Mouse (Mus musculus): Measurements from ENCODE around the gene Bcat1. TPM values are rescaled to one million over a fixed set of nuclear protein-coding genes. Genes with fewer than 3 reads are reported as not detected.

Gene Bcat1
- polyA plus RNA-seq, 1 experiment from 2014 or later: 110 TPM

DNA sequence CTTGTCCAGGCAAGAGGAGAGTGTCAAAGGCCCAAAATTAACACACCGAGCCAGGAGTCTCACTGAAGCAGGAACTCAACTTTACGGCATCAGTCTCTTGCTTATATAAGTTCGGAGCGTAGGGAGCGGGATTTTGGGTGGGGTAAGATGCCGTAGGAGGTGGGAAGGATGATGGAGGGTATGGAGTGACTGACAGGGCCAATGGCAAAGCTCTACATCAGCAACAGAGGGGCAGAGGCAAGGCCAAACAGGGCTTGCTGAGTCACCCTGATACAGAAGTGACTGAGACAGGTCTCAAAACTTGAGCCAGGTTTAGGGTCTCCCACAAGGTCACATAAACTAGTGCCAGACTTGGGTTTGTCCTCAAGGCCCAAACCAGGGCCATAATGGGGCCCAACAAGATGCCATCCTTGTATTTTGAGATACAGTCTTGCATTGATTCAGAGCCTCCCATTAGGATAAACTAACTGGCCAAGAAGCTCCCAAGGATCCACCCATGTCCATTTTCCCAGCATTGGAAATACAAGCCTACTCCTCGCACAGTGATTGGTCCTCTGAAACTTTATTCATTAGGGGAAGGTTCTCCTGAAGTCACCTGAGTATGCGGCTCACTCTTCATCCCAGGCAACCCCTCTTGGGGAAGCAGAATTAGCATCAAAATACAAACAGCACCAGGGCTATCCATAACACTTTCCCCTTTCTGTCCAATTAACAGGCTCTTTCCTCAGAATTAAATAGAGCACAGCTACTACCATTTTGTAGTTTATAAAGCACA is 8.5 kb upstream of the Bcat1 start:
- H3K4me1 ChIP-seq (ENCODE audit: control insufficient read depth, insufficient read depth, low read depth, low read length): no peaks in the 10 kb centered on the region
- no peak overlapping the region for H3K9ac ChIP-seq (ENCODE audit: low read depth, low read length)
- no peaks in the 10 kb centered on the region for H3K9me3 ChIP-seq (ENCODE audit: control insufficient read depth, low read length)
- WGBS: 92% methylated on average over 8 of the region's 8 CpGs
- no peak for ATAC-seq
- H3K27ac ChIP-seq (ENCODE audit: low read depth, low read length): no peak overlapping the region
- no peak overlapping the region for H3K4me2 ChIP-seq (ENCODE audit: low read length)
- H3K36me3 ChIP-seq (ENCODE audit: control insufficient read depth, insufficient read depth, low read length): no peaks in the 10 kb centered on the region
- no peak overlapping the region for H3K4me3 ChIP-seq (ENCODE audit: low read length)
- H3K27me3 ChIP-seq (replicated peaks; ENCODE audit: control insufficient read depth, insufficient read depth, low read length): no peaks in the 10 kb centered on the region

DNA sequence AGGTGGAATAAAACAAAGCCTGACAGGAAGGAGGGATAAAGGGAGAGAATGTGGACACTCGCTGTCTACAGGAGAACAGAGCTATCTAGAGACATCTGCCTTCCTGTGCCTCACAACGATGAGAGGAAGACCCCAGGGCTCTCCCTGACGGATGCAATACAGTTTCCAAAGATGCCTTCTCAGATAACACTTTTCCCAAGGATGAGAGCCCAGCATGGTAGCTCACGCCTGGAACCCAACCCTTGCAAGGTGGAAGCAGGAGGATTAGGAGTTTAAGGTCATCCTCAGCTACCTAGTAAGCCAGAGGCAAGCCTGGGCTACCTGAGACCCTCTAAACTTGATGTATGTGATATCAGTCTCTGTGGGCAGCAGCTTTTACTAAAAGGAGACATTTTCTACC is 5.7 kb upstream of the Bcat1 start:
- Histone ChIP-seq H3K36me3 (ENCODE audit: control insufficient read depth, insufficient read depth, low read length) (no peaks in the 10 kb centered on the region), H3K4me3 (ENCODE audit: low read length) (no peak overlapping the region), H3K4me2 (ENCODE audit: low read length) (no peak overlapping the region), H3K9ac (ENCODE audit: low read depth, low read length) (no peak overlapping the region), H3K4me1 (ENCODE audit: control insufficient read depth, insufficient read depth, low read depth, low read length) (no peaks in the 10 kb centered on the region), H3K27me3 (replicated peaks; ENCODE audit: control insufficient read depth, insufficient read depth, low read length) (no peaks in the 10 kb centered on the region), H3K27ac (ENCODE audit: low read depth, low read length) (no peak overlapping the region), H3K9me3 (ENCODE audit: control insufficient read depth, low read length) (no peaks in the 10 kb centered on the region)
- no peak for ATAC-seq
- 80% methylated on average over 4 of the region's 4 CpGs for WGBS

DNA sequence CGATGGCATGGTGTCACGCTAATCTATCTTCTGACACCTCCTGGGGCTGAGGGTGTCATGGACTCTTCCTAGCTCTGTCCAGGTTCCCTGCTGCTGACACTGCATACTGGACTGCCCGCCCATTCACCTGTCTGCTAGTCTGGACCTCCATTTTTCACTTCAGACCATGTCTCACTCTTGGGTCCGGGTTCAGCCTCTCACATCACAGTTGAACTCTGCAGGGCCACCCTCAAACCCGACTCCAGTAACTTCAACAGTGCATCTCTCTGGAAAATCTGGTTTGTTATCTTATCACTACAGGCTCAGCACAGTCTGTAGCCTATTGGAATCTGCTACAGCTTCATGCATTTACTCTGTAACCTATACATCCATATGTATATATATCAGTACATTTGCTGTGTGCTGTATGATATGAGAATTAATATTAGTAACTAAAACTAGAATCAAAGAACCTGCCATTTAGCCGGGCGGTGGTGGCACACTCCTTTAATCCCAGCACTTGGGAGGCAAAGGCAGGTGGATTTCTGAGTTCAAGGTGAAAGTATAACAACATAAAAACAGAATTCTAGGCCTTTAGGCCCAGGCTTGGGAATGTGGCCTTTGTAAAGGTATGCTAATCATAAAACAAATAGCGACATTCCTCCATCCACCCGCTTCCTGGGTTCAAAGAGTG is 3.2 kb upstream of the Bcat1 start:
- no peak overlapping the region for H3K4me3 ChIP-seq (ENCODE audit: low read length)
- peaks cover 8% of the 10 kb centered on the region for H3K4me1 ChIP-seq (ENCODE audit: control insufficient read depth, insufficient read depth, low read depth, low read length)
- H3K27me3 ChIP-seq (replicated peaks; ENCODE audit: control insufficient read depth, insufficient read depth, low read length): no peaks in the 10 kb centered on the region
- H3K9ac ChIP-seq (ENCODE audit: low read depth, low read length): no peak overlapping the region
- no peak overlapping the region for H3K4me2 ChIP-seq (ENCODE audit: low read length)
- no peak overlapping the region for H3K27ac ChIP-seq (ENCODE audit: low read depth, low read length)
- ATAC-seq: no peak
- no peaks in the 10 kb centered on the region for H3K9me3 ChIP-seq (ENCODE audit: control insufficient read depth, low read length)
- no peaks in the 10 kb centered on the region for H3K36me3 ChIP-seq (ENCODE audit: control insufficient read depth, insufficient read depth, low read length)
- 83% methylated on average over 8 of the region's 9 CpGs for whole genome bisulfite sequencing

DNA sequence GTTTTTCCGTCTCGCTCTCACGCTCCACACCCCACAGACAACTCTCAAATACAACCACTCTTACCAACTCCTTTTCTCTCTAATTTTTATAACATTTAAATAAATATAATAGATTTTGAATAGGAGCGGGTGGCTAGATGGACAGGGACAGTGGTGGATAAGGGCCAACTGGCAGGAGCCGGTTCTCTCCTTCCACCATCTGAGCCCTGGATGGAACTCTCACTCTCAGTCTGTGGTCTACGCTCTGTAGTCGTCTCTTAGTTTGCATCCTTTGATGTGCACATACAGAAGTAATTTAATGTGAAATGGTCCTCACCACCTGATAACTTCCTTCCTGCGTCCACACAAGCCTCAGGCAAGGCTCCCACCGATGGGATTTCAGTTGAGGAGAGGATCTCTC is 302 bp upstream of the Bcat1 start:
- H3K9ac ChIP-seq (ENCODE audit: low read depth, low read length): peak overlapping the region; percentile 65
- H3K4me3 ChIP-seq (ENCODE audit: low read length): peak overlapping the region; percentile 54
- H3K9me3 ChIP-seq (ENCODE audit: control insufficient read depth, low read length): no peaks in the 10 kb centered on the region
- no peak overlapping the region for H3K27ac ChIP-seq (ENCODE audit: low read depth, low read length)
- no peaks in the 10 kb centered on the region for H3K36me3 ChIP-seq (ENCODE audit: control insufficient read depth, insufficient read depth, low read length)
- H3K27me3 ChIP-seq (replicated peaks; ENCODE audit: control insufficient read depth, insufficient read depth, low read length): no peaks in the 10 kb centered on the region
- ATAC-seq: peak; percentile 56; the same call in 1 of the 2 replicates
- peaks cover 8% of the 10 kb centered on the region for H3K4me1 ChIP-seq (ENCODE audit: control insufficient read depth, insufficient read depth, low read depth, low read length)
- WGBS: 15% methylated on average over 9 of the region's 9 CpGs
- H3K4me2 ChIP-seq (ENCODE audit: low read length): peak overlapping the region; percentile 98

DNA sequence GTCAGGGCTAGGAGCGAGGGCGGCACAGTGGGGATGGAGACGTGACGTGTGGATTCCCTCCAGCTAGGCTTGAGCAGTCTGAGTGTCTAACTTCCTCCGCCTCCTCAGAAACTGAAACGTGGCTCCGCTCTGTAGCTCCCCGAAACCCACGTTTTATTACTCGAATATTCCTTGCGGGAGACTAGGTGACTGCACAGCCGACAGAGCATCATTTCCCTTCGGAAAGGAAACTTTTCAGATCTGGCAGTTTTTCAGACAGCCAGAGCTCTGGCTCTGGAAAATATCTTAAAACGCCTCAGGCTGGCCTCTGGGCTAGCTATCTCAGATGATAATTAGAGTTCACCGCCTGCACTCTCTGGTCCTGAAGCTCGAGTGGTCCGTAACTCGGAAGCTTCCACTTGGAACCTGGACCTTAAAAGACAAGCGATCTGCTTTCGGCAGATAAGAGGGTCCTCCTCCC is 866 bp downstream of the Bcat1 start:
- peak; percentile 63; the same call in 1 of the 2 replicates for ATAC-seq
- H3K4me3 ChIP-seq (ENCODE audit: low read length): peak overlapping the region; percentile 54
- under 1% methylated on average over 20 of the region's 20 CpGs for WGBS
- no peaks in the 10 kb centered on the region for H3K9me3 ChIP-seq (ENCODE audit: control insufficient read depth, low read length)
- H3K9ac ChIP-seq (ENCODE audit: low read depth, low read length): peak overlapping the region; percentile 65
- peak overlapping the region; percentile 98 for H3K4me2 ChIP-seq (ENCODE audit: low read length)
- no peak overlapping the region for H3K27ac ChIP-seq (ENCODE audit: low read depth, low read length)
- H3K27me3 ChIP-seq (replicated peaks; ENCODE audit: control insufficient read depth, insufficient read depth, low read length): no peaks in the 10 kb centered on the region
- no peaks in the 10 kb centered on the region for H3K36me3 ChIP-seq (ENCODE audit: control insufficient read depth, insufficient read depth, low read length)
- H3K4me1 ChIP-seq (ENCODE audit: control insufficient read depth, insufficient read depth, low read depth, low read length): peaks cover 8% of the 10 kb centered on the region

DNA sequence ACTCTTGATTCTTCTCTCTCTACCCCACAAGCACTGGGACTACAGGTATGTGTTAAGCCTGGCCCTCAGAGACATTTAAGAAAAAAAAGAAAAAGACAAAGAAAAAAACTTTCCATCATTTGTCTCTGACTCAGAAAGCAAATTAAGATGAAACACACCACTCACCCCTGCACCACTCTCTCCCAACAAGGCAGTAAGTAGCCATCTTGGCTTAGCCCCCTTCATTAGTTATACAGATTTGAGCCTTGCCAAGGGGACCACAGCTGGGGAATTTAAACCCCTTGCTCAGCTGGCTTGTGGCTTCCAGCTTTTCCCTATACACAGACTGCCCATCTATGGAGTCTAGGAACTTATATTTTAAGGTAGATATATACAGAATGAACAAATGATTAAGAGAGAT is 1.5 kb downstream of the Bcat1 start:
- H3K36me3 ChIP-seq (ENCODE audit: control insufficient read depth, insufficient read depth, low read length): no peaks in the 10 kb centered on the region
- no peak overlapping the region for H3K4me3 ChIP-seq (ENCODE audit: low read length)
- no peak for ATAC-seq
- H3K9ac ChIP-seq (ENCODE audit: low read depth, low read length): no peak overlapping the region
- peaks cover 8% of the 10 kb centered on the region for H3K4me1 ChIP-seq (ENCODE audit: control insufficient read depth, insufficient read depth, low read depth, low read length)
- peak overlapping the region; percentile 16; the same call in 1 of the 2 replicates for H3K4me2 ChIP-seq (ENCODE audit: low read length)
- no peaks in the 10 kb centered on the region for H3K27me3 ChIP-seq (replicated peaks; ENCODE audit: control insufficient read depth, insufficient read depth, low read length)
- no peak overlapping the region for H3K27ac ChIP-seq (ENCODE audit: low read depth, low read length)
- no peaks in the 10 kb centered on the region for H3K9me3 ChIP-seq (ENCODE audit: control insufficient read depth, low read length)

DNA sequence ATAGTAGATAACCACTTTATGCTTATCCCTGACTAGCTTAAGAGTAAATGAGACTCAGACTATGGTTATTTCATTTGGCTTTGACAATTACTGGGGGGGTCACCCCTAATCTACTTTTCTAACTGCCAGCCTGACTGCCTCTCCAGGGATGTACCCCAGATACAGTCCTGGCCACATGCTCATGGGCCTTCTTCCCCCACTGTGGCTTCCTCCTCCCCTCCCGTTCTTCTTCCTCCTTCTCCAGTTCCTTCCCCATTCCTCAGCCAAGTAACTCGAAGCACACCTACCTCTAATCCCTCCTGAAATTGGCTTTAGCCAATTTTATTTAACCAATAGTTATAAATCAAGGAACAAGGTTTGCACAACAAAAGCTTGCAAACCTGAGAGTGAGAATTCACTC is 6.1 kb downstream of the Bcat1 start:
- H3K27ac ChIP-seq (ENCODE audit: low read depth, low read length): no peak overlapping the region
- no peaks in the 10 kb centered on the region for H3K36me3 ChIP-seq (ENCODE audit: control insufficient read depth, insufficient read depth, low read length)
- 89% methylated on average over 2 of the region's 2 CpGs for WGBS
- no peaks in the 10 kb centered on the region for H3K9me3 ChIP-seq (ENCODE audit: control insufficient read depth, low read length)
- no peak for ATAC-seq
- peaks cover under 1% of the 10 kb centered on the region; the same call in 1 of the 2 replicates for H3K4me1 ChIP-seq (ENCODE audit: control insufficient read depth, insufficient read depth, low read depth, low read length)
- no peak overlapping the region for H3K4me3 ChIP-seq (ENCODE audit: low read length)
- H3K9ac ChIP-seq (ENCODE audit: low read depth, low read length): no peak overlapping the region
- no peaks in the 10 kb centered on the region for H3K27me3 ChIP-seq (replicated peaks; ENCODE audit: control insufficient read depth, insufficient read depth, low read length)
- no peak overlapping the region for H3K4me2 ChIP-seq (ENCODE audit: low read length)

DNA sequence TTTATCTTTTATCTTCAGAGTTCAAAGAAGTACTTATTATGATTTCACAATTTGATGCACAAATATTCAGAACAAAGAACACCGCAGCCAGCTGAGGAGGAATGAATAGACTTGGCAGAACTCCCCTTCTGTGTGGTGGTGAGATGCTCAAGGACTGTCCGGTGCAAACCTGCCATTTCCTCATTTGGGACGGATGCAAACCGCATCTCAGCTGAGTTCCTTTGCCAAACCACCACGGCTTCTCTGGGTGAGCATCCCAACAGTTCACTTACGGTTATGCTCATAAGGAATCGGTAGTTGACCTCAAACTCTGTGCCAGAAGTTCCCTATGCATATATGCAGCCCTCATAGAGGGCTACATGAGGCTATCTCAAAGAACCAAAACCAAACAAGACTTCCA is 6.6 kb downstream of the Bcat1 start:
- 91% methylated on average over 7 of the region's 7 CpGs for WGBS
- ATAC-seq: no peak
- no peak overlapping the region for H3K4me3 ChIP-seq (ENCODE audit: low read length)

DNA sequence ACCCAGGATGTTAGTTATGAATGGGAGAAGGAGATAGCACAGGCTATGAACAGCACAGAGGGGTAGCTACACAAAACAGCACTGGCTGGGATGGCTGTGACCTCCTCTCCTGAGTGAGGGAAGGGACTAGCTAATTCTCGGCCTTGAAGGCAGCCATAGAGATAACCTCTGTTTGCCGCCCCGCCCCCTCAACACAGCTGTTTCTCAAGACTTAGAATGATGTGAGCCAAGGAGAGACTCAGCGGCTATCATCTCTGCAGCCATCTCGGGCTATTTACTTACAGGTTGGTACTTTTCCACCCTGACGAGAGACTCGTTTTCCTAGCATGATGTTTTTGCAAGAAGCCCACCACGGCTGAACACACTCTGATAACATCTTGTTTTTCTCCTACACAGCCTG is 8.3 kb downstream of the Bcat1 start:
- Histone ChIP-seq H3K27ac (ENCODE audit: low read depth, low read length) (no peak overlapping the region), H3K9ac (ENCODE audit: low read depth, low read length) (no peak overlapping the region), H3K4me1 (ENCODE audit: control insufficient read depth, insufficient read depth, low read depth, low read length) (no peaks in the 10 kb centered on the region), H3K9me3 (ENCODE audit: control insufficient read depth, low read length) (no peaks in the 10 kb centered on the region), H3K27me3 (replicated peaks; ENCODE audit: control insufficient read depth, insufficient read depth, low read length) (no peaks in the 10 kb centered on the region), H3K4me2 (ENCODE audit: low read length) (no peak overlapping the region), H3K36me3 (ENCODE audit: control insufficient read depth, insufficient read depth, low read length) (no peaks in the 10 kb centered on the region), H3K4me3 (ENCODE audit: low read length) (no peak overlapping the region)
- no peak for ATAC-seq
- WGBS: 89% methylated on average over 8 of the region's 8 CpGs

More for the DNA sequence above, 6.6 kb downstream of the Bcat1 start:
- no peaks in the 10 kb centered on the region; the same call in 1 of the 2 replicates for H3K4me1 ChIP-seq (ENCODE audit: control insufficient read depth, insufficient read depth, low read depth, low read length)
- no peak overlapping the region for H3K4me2 ChIP-seq (ENCODE audit: low read length)
- H3K9me3 ChIP-seq (ENCODE audit: control insufficient read depth, low read length): no peaks in the 10 kb centered on the region
- H3K27me3 ChIP-seq (replicated peaks; ENCODE audit: control insufficient read depth, insufficient read depth, low read length): no peaks in the 10 kb centered on the region
- H3K9ac ChIP-seq (ENCODE audit: low read depth, low read length): no peak overlapping the region
- no peaks in the 10 kb centered on the region for H3K36me3 ChIP-seq (ENCODE audit: control insufficient read depth, insufficient read depth, low read length)
- no peak overlapping the region for H3K27ac ChIP-seq (ENCODE audit: low read depth, low read length)
